Mouse (Mus musculus): ENCODE measurements around the gene Lypla2.
A peak's percentile ranks its signal among the peaks of the same experiment; 100 is the strongest.

Gene Lypla2

GRCm38 (mm10) chr4:135971805-135972555, 446 bp downstream of the Lypla2 start:
- no peak for DNase-seq

- no peak for DNase-seq
Observed at GRCm38 (mm10) chr4:135970585-135970984, 1.8 kb downstream of the Lypla2 start.

GRCm38 (mm10) chr4:135969070-135969750, 3.2 kb downstream of the Lypla2 start:
- DNase-seq = no peak

- no peak for DNase-seq
Observed at GRCm38 (mm10) chr4:135968271-135968869, 4.1 kb downstream of the Lypla2 start.

- DNase-seq = no peak
Observed at GRCm38 (mm10) chr4:135967086-135967760, 5.2 kb downstream of the Lypla2 start.

GRCm38 (mm10) chr4:135966283-135966682, 6.1 kb downstream of the Lypla2 start:
- no peak for DNase-seq

GRCm38 (mm10) chr4:135965113-135965512, 7.3 kb downstream of the Lypla2 start:
- DNase-seq = no peak

- peak; percentile 82 for DNase-seq
Observed at GRCm38 (mm10) chr4:135964426-135964825, 8.0 kb downstream of the Lypla2 start.

- peak; percentile 97 for DNase-seq
Observed at GRCm38 (mm10) chr4:135963457-135964193, 8.8 kb downstream of the Lypla2 start, which contains the start of gene Gale. TSS of gene Gale (plus strand) at chr4:135963727.

GRCm38 (mm10) chr4:135962946-135963345, 9.5 kb downstream of the Lypla2 start:
- no peak for DNase-seq

- no peak for DNase-seq
Observed at GRCm38 (mm10) chr4:135962198-135962597, 10.2 kb downstream of the Lypla2 start.

- no peak for DNase-seq
Observed at GRCm38 (mm10) chr4:135961709-135962108, 10.7 kb downstream of the Lypla2 start.

- DNase-seq = peak; percentile 88
Observed at GRCm38 (mm10) chr4:135960717-135961116, 11.7 kb downstream of the Lypla2 start.

- DNase-seq = no peak
Observed at GRCm38 (mm10) chr4:135958354-135958753, 14.1 kb downstream of the Lypla2 start.

- no peak for DNase-seq
Observed at GRCm38 (mm10) chr4:135955886-135956285, 16.5 kb downstream of the Lypla2 start.

GRCm38 (mm10) chr4:135954241-135954640, 18.2 kb downstream of the Lypla2 start:
- DNase-seq = peak; percentile 85

- DNase-seq = no peak
Observed at GRCm38 (mm10) chr4:135953179-135953578, 19.2 kb downstream of the Lypla2 start.

- DNase-seq = no peak
Observed at GRCm38 (mm10) chr4:135951505-135951904, 20.9 kb downstream of the Lypla2 start.

- DNase-seq = no peak
Observed at GRCm38 (mm10) chr4:135950365-135950764, 22.1 kb downstream of the Lypla2 start.

GRCm38 (mm10) chr4:135949911-135950310, 22.5 kb downstream of the Lypla2 start:
- no peak for DNase-seq

GRCm38 (mm10) chr4:135949475-135949874, 23.0 kb downstream of the Lypla2 start:
- DNase-seq = peak; percentile 60

GRCm38 (mm10) chr4:135948142-135948541, 24.3 kb downstream of the Lypla2 start:
- no peak for DNase-seq

Measured in lung, postnatal 10 days (tissue).